7 mouse cellular contexts compared by ENCODE assay signal in genomic region chr14:121259789-121260188, GRCm38 (mm10).
DNase-seq lines count a peak whose midpoint lies in the region; ATAC-seq and TF ChIP-seq lines count a peak whose summit lies in the region.

No protein-coding gene starts in this region.

- no peak overlapping the region for H3K4me3 ChIP-seq in forebrain, embryonic 13.5 days
- no peak overlapping the region for H3K4me3 ChIP-seq in liver, embryonic 14.5 days (ENCODE audit: insufficient read depth in 1 of 2, low read depth in 2 of 2, low read length in 2 of 2)

- TF ChIP-seq EP300 in liver, embryonic 14.5 days (IDR thresholded peaks at IDR 0.05; ENCODE audit: low read depth) = no peak

- no peaks in the 10 kb centered on the region for H3K9me3 ChIP-seq in forebrain, embryonic 13.5 days (replicated peaks)
- H3K9me3 ChIP-seq in liver, embryonic 14.5 days (ENCODE audit: control insufficient read depth, low read length) = no peaks in the 10 kb centered on the region

- peak overlapping the region; percentile 75 for H3K27ac ChIP-seq in forebrain, embryonic 13.5 days
- H3K27ac ChIP-seq in liver, embryonic 14.5 days = no peak overlapping the region

- no peaks in the 10 kb centered on the region for H3K4me1 ChIP-seq in forebrain, embryonic 13.5 days
- peaks cover 0 to 7% of the 10 kb centered on the region in 2 experiments; a peak in 1 of 4 replicates for H3K4me1 ChIP-seq in liver, embryonic 14.5 days (replicated peaks; ENCODE audit: control insufficient read depth in 2 of 2, insufficient read depth in 2 of 2, low read length in 1 of 2)

- no peak overlapping the region for H3K4me2 ChIP-seq in forebrain, embryonic 13.5 days
- H3K4me2 ChIP-seq in liver, embryonic 14.5 days (ENCODE audit: low read depth) = no peak overlapping the region

- H3K36me3 ChIP-seq in forebrain, embryonic 13.5 days (ENCODE audit: poor library complexity, severe bottlenecking) = peaks cover 39% of the 10 kb centered on the region
- H3K36me3 ChIP-seq in liver, embryonic 14.5 days (replicated peaks; ENCODE audit: control insufficient read depth, insufficient read depth, low read depth) = no peaks in the 10 kb centered on the region

- peak; percentile 49 for ATAC-seq in forebrain, embryonic 13.5 days
- ATAC-seq in liver, embryonic 14.5 days (ENCODE audit: insufficient read depth) = no peak
- peak; percentile 40; the same call in 1 of the 2 replicates for ATAC-seq in neutrophil, adult 5-6 weeks (ENCODE audit: extremely low read depth, insufficient number of reproducible peaks, low FRiP score, poor library complexity, severe bottlenecking)

- no peaks in the 10 kb centered on the region for H3K27me3 ChIP-seq in forebrain, embryonic 13.5 days
- H3K27me3 ChIP-seq in liver, embryonic 14.5 days (ENCODE audit: control insufficient read depth, insufficient read depth, low read length) = no peaks in the 10 kb centered on the region

- peak; percentile 36 for DNase-seq in urinary bladder, postnatal 25 days (ENCODE audit: low spot score)
- DNase-seq in urinary bladder, adult 2 months (ENCODE audit: low spot score) = no peak
- peak; percentile 79 for DNase-seq in brain, adult 2 months (ENCODE audit: low read depth, low spot score)
- DNase-seq in hindlimb bud, embryonic 11.5 days (ENCODE audit: extremely low spot score, low read depth, low spot score) = peak; percentile 30
- no peak for DNase-seq in liver, embryonic 14.5 days (ENCODE audit: low read depth in 3 of 3, low spot score in 3 of 3)

- H3K9ac ChIP-seq in forebrain, embryonic 13.5 days = no peak overlapping the region
- H3K9ac ChIP-seq in liver, embryonic 14.5 days (replicated peaks) = no peak overlapping the region

- TF ChIP-seq CTCF in liver, embryonic 14.5 days (IDR thresholded peaks at IDR 0.05; ENCODE audit: low read depth) = peak; percentile 64

- 54% methylated on average over 7 of the region's 7 CpGs for WGBS in forebrain, embryonic 13.5 days
- WGBS in liver, embryonic 14.5 days (ENCODE audit: insufficient replicate concordance) = 45% methylated on average over 7 of the region's 7 CpGs

Comparison
In these comparisons a context has a peak if more than half of its experiments do, and no peak if none do; other contexts are left out.
1. DNase-seq: peak in urinary bladder, postnatal 25 days (single experiment), brain, adult 2 months (single experiment) and hindlimb bud, embryonic 11.5 days (single experiment); none in urinary bladder, adult 2 months (single experiment) and liver, embryonic 14.5 days (0 of 3).